Mouse (Mus musculus) neural tube, embryonic 15.5 days (tissue): Measurements from ENCODE around the gene Vsnl1. TPM values are rescaled to one million over a fixed set of nuclear protein-coding genes. Genes with fewer than 3 reads are reported as not detected.

Source experiments
- microRNA-seq: library from miRNA; unstranded; fragments of <30 nt; microRNA quantifications from one replicate; pipeline ENCODE4, GENCODE M21; 2017
- polyA plus RNA-seq: library from polyadenylated mRNA; unstranded; fragments of >200 nt; fragmentation: Nextera tagmentation; extraction: Ambion mirVana; gene quantifications from 2 replicates; pipeline ENCODE4 v1.2.1, GENCODE M21; 2015

Gene Vsnl1
- polyA plus RNA-seq, 1 experiment from 2014 or later: 148 TPM

Small RNAs within 50 kb of the gene (microRNA-seq; reads per million reads assigned to microRNA genes)
- not detected for gene Mir7675

Other genes with a start within 250 kb of the Vsnl1 start
- gene Msgn1, start 227.6 kb downstream of the Vsnl1 start, polyA plus RNA-seq: not detected in 2 replicates
- 1.9 and 3.3 TPM in 2 replicates for gene Gen1, start 170.8 kb downstream of the Vsnl1 start, polyA plus RNA-seq
- 113 and 124 TPM in 2 replicates for gene Smc6, start 170.7 kb downstream of the Vsnl1 start, polyA plus RNA-seq
- gene Rad51ap2, start 19.5 kb upstream of the Vsnl1 start, polyA plus RNA-seq: 0.28 and 0.36 TPM in 2 replicates